Mouse (Mus musculus) R1 (cell line): ENCODE measurements around the gene Fggy.

ENCODE experiments used
- DNase-seq: peaks from one replicate; pipeline ENCODE4 v3.0.0-alpha.2; 2018; ENCODE audit warnings: low read depth, low spot score

The Fggy gene

DNA sequence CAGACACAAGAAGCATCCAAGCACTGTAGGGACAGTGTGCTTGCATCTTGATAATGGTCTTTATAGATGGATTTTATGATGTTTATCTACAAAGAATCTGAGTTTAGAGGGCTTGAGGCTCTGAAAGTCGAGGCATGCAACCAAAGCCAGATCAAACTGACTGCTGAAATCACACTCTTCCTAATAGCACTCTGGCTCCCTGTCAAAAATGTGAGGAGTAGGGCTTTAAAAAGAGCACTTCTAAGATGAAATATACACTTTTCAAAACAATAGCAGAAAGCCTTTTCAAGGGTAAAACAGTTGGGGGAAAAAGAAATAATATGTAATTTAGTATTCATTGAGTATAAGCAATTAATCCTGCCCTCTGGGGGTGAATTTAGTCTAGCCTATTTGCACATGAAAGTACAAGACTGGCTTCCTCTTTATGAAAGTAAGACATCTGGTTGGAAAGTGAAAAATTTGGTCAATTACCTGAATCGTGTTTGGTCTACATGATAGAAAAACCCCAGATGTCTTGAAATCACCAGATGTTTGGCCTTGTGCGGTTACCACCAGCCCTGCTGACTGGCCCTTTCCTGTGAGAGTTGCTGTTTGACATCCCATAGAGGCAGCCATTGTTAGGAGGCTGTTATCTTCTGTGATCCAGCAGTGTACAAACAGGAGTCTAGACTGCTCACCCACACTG, 172.0 kb downstream of the Fggy start:
- no peak for DNase-seq

DNA sequence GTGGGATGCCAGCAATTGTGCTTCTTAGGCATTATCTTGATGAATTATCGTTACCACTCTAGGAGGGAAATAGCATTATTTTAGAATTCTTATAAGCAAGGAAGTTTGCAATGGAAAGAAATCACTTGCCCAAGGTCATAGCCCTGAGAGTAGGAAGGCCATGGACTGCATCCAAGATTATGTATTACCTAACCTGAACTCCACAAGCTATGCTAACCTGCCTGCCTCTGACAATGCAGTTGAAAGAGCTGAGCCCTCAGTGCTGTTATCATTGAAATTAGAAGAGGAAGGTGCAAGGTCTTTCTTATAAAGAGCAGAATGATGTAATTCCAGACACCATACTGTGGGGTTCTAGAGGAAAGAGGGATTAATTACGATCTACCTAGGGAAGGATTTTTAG, 173.8 kb downstream of the Fggy start:
- DNase-seq, result peak; percentile 65

DNA sequence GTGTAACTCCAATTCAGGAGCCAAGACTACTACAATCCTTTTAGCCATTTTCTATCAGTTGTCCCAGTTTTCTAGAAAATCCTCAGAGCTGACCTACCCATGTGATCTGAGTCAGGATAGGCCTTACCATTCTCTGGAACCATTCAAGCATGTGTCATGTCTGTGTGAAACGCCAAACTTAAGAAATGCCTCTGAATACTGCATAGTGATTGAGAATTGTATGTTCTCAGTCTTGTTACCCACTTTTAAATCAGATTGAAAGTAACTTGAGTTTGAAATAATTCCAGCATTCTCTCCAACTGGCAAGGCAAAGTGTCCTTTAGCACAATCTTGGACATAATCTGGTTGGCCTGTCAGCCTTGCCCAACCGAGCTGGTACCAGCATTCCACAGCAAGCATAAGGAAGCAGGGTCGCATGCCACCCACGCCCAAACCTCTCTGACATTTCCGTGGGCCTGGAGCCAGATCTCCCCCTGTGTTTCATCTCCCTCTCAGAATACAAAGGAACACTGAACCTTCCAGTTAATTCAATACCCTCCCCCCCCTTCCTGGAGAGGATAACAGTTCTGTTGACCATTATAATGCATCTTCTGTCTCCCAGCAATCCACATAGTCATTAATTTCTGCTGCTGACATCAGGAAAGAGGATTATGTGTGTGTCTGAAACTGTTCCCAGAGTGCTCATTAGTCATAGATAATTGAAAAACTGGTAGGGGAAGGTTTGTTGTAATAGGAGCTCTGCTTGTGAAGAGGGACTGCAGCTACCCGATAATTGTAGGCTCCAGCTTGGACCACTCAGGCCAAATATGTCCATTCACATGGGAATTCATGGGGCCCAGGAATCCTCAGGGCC, 176.3 kb downstream of the Fggy start:
- DNase-seq, result no peak

DNA sequence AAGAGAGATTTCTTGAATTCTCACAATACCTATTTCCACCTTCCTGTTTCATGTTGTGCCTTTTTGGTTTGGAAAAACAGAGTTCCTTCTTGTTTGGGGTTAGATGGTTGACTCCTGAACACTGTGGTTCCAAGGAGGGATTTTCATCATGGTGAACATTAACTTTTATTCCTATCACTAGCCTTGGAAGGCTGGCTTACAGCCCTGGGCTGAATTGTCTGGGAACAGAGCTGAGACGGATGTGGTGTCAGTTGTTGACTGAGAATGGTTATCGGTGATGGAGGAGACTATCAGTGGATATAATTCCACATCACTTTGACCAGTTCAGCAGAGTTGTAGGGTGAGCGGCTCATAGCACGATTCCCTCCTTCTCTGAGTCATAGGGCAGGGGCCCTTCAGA, 178.7 kb downstream of the Fggy start:
- DNase-seq, result no peak

DNA sequence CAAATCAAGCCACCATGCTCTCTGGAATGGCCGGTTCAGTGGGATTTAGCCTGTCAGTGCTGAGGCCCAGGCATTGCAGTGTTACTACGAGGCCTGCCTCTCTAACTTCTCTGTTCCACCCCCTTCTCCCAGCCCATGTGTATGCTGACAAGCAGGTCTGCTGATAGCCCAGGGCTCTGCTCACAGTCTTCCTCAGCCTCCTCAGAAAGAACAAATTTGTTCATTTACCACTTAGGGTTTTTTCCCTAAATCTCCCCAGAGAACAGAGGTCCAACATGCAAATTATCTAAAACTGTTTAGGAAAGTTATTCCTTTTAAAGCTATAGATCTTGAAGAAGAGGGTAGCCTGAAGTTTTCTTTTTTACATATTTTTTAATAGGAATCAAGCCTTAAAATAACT, 179.4 kb downstream of the Fggy start:
- DNase-seq, result no peak

DNA sequence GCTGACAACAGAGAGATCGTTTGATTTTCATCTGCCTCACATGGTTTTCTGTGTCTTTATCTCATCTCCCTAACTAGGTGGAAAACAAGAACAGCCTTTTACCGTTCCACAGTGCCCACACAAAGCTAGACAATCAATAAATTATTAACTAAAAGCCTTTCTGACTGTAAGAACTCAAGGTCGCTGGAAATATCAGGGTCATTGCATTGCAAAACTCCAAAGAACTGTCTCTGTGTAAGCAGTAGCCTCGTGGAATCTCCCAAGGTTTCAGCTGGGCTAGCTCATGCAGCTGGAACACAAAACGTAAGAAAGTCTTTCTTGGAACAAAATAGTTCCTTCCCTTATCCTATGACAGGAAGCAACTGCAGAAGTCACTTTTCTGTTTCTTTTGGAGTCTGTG, 180.9 kb downstream of the Fggy start:
- no peak for DNase-seq

DNA sequence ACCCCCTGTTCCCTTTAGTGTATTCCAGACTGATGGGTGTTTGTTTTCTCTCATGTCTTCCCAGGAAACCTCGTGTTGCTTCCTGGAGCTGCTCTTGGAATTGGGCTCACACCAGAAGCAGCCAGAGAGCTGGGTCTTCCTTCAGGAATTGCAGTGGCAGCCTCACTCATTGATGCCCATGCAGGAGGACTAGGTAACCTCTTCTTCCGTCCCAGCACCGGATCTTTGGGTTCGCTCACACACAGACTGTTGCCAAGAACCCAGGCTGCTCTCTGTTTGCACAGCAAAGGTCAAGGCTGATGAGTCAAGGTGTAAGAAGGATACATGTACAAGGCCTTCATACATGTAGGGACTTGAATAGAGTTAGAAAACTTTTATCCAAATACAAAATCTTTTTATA, 181.4 kb downstream of the Fggy start:
- DNase-seq, result no peak

DNA sequence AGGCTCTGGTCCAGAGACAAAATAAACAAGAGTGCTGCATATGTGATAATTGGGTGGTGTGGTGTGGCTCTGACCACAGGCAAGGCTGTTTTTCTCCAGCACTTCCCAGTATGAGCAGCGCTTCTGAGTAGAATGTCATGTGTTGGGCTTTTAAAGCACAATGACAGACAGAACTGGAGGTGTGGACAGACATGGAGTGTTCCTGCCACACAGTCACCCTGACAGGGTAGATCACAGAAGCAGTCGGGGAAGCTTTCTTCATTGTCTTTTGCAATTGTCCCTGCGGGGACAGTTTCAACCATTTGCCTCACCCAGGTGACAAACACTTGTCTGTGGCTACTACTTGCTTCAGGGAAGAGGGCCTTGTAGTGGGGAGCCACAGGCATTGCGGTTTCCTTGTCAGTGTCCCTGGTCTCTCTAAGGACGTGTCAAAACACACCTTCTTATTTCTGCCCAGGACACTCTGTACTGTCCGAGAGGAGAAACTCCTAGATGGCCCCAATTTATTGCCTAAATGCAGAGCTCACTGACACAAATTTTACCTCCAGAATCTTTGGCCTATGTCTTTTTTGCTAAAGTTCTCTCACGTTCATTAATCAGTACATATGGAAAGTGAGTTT, 183.9 kb downstream of the Fggy start:
- no peak for DNase-seq

DNA sequence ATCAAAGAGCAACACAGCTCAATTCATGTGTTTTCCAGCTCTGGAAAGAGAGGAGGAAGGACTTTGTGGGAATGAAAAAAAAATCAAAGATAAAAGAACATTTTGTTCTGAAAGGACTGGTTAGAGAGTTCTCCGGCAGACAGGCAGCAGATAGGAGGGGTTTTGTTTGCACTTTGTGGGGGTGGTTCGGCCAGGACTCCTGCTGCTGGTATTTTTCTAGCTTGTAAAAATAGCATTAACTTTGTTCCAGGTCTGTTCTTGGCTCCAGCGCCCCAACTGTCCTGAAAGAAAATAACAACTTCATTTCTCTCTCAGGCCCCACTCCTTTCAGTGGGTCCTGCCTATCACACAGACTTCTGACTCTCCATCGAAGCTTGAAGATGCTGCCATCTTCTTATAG, 185.7 kb downstream of the Fggy start:
- DNase-seq, result peak; percentile 3

DNA sequence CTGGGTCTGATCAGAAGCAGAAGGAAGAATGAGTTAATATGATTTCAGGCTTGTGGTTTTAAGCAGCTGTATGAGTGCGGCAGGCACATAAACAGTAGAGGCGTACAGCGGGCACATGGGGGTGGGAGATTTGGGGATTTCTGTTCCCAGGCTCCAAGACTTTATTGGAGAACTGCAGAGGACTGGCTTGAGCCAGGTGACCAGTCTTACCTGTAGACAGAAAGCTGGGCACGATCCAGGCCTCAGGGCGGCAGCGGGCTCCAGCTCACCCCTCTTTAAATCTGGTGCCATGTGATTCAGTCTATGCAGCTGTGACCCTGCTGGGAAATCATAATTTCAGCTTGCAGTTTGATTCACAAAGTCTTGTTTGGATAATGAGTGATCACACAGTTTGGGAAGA, 189.6 kb downstream of the Fggy start:
- DNase-seq, result no peak

DNA sequence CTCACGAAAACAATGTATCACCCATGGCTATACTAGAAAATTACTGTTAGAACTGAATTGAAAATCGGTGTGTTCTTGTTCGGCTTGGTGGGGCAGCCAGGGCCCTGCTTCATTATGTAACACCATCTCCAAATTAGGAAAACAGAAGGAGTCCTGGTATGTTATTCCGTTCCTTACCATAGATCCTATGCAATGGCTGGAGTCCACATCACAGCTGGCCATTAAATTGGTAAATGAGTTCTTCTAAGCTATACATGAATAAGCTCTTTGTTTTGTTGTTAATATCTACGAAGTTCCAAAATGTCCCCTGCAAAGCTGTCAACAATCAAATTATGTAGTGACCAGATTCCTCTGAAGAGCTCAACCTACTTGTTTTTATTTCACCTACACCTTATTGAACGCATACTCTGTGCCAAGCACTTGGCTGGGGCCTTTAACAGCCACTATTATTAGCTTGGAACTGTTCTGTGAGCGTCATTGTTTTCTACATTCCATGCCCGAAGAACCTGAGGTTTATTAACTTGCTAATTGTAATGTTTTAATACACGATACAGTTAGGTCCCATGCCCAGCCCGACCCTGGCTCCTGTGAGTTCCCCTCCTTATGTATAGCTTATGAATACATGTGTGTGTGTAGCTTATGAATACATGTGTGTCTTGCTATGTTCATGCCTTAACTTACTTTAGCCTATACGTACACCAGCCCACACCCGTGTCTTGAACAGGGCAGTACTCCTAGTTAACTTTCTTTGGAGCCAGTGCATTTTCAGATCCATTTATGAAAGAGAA, 190.3 kb downstream of the Fggy start:
- DNase-seq, result no peak

DNA sequence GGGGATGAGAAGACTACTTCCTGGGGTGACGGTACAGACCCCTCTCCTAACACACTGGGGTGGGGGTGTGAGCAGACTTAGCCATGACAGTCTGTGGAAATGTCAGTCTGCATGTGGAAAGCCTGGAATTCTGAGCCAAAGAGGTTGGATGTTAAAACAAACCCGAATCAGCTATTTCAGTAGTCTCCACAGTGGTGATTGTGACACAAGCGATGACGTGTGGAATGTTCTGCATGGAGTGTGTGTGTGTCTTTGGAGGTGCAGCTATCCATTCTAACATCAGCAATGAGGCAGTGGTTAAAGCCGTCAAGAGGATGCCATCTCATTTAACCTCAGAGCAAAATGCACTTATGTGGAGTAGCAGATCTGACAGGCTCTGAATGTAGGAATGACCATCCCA, 192.9 kb downstream of the Fggy start:
- DNase-seq, result no peak

DNA sequence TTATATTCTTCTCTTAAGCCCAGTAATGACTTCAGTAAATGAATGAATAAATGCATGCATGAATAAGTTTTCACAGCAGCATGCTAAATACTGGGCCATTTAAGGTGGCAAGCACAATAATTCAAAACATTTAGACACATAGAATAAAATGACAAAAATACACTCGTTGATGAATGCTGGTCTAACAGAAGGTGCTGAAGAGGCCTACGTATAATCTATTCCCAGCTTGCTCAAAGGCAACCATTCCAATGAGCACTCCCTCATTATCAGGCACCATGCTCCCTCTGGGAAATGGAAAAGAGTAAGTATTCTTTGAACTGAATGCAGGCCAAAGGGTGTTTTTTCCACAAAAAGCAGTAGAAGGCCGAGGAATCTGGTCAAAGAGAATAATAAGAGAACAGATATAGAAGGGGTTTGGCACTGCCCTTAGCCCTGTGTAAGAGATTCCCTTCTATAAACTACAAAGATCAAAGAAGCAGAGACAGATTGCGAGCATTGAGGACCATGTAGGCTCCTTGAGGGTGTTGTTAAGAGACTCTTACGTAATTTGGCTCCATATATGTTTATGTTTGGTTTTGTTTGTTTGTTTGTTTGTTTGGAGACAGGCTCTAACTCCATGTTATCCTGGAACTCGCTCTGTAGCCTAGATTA, 195.4 kb downstream of the Fggy start:
- DNase-seq, result no peak

DNA sequence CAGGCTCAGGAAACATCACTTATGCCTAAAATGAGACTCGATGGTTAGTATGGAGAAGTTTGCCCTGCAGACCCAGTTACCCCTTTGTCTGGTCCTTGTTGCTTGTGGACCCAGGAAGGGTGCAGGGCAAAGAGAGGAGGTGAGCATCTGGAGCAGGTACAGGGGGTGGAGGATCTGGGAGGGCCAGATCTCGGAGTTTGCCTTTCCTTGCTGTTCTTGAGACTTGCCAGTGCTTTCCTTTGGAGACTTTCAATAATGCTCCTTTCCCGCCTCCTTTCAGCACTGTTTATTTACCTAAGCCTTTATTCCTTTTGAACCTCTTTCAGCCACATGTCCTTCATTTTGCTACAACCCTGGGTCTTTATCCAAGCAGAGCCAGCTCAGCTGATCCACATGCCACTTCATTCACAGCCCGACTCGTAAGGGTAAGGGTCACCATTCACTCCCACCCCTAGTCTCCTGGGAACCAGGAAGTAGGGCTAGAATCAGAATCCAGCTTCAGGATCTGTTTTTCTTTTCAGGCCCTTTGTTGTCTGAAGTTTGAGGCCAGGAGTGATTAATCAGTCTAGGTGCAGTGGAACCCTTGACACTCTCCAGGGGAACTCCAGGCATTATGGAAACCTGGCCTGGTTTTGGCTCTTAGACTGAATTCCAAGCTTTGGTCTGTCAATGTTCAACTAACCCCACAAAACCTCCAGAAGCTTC, 201.9 kb downstream of the Fggy start:
- no peak for DNase-seq

DNA sequence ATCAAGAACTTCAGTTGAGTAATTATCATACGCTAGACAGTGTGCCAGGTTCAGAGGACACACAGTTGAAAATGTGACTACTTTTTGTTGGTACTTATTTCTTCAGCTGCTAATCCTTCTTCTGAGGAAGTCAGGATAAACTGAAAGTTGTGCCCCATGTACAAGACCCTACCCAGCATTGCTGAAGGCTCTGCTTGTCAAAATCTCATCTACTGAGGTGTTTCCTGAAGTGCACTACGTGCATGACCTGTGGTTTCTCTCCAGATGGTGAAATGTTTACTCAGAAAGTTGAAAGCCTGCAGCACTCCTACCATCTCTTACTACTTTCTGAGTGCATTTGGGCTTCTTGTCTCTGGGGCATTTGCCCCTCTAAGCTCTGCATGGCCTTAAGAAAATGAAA, 208.1 kb downstream of the Fggy start:
- no peak for DNase-seq

DNA sequence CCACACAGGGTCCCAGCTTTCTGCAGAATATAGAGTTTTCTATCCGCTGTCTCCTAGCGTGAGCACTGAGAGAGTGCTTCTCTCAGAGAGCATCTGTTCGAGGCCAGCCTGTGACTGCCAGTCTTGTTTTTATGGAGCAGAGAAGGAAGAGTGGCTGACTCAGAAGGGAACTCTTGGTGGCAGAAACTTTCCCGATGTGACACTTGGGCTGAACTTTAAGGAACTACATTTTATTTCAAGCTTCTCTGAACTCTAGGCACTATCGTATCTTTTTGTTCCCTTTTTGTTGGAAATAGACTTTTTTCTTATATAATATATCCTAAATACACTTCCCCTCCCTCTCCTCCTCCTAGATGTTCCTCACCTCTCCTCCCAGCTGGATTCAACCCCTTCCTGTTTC, 213.2 kb downstream of the Fggy start:
- DNase-seq, result no peak

DNA sequence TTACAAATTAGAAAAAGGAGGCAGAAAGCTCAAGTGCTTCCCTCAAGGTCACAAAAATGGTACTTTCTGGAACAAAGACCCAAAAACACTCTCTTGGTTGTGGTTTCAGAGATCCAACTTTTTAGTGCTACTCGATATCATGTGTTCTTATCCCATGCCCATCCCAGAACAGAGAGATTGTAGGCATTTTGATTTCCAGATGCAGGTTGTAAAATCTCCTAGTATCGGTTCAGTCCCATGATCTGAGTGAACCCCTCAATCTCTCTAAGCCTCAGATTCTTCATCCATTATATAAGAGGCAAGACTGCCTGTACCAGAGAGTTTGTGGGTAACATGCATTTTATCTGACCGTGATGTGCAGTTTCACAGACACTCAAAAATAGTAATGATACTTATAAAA, 214.2 kb downstream of the Fggy start:
- no peak for DNase-seq

DNA sequence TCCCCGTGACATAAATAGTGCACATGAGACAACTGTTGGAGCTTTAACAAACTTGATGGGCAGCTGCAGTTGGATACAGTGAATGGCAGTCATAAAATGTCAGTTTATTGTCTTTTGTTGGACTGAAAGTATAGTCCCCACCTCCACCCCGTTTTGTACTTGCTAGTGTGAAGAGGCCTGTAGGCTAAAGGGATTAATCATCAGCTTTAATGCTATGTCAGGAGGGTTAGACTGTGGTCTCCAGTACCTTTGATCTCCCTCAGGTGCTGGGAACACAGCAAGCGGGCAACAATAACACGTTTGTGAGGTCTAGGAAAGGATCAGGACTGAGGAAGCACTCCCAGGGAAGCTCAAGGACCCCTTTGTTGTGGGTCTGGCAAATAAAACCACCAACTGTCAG, 214.6 kb downstream of the Fggy start:
- no peak for DNase-seq

DNA sequence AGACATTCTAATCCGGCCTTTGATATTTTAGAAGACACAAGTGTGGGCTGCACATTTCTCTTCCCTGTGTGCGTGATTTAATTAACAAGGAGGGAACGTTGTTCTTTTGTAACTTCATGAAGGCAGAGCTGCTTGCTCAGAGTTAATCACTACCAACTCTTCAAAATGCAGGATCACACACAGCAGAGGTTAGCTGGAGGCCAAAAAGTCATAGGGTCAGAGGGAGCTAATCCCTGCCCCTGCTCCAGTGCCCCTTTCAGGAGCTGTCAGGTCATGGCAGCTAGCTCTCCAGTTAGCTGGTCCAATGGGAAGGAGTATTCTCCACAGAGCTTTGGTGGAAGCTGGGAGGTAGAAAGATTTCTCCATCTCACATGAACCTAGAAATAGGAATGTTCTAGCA, 215.4 kb downstream of the Fggy start:
- no peak for DNase-seq

DNA sequence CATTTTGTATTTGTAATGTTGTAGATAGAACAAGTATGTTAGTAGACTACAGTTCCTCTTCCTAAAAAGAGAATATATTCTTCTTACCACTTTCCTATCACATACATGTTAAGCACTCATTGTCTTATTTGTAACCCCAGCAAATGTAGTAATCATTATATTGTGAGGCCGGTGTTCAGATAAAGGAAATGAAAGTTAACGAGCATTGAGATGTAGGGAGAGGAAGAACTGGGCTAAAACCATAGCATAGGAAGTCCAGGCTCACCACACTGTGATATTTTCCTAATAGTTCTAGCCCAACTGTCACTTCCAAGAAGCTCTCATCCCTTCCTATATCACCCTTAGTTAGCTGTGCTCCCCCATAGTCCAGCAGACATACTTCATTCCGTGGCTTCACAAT, 218.3 kb downstream of the Fggy start:
- no peak for DNase-seq

DNA sequence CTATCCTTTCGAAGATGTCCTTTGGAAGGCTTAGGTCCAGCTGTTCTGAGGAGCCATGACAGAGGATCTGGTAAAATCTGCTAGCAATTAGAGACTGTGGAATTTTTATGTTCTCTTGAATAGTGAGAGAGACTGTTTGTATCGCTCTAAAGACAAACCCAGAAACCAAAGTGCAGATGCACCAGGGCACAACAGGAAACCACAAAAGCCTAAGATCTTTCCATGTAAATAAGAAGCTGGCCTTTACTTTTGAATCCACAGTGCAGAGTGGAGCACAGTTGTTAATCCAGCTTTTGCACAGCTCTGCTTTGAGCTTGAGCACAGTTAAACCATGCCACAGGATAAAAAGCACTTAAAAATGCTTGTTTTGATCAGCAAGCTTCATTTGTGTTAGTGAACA, 220.5 kb downstream of the Fggy start:
- DNase-seq, result no peak
